Mouse (Mus musculus): ENCODE data around the gene Prmt1.
A peak's percentile ranks its signal among the peaks of the same experiment; 100 is the strongest.

Gene Prmt1

DNA sequence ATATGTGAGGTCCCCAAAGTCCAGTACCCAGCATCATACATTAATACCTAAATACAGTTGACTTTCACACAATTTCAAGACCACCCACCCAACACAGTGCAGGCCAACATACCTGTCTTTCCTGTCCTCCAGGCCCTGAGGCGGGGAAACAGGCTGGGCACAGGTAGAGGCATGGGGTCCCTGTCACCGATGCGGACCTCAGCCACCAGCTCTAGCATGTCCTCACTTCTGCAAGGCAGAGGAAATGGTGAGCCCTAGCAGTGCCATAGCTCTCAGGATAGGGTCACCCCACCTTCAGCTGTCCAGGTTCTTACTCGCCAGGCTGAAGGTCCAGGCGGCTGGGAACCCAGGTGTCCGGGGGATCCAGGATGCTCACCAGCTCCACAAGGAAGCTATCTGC is 25.6 kb upstream of the Prmt1 start:
- DNase-seq: peak; percentile 36

DNA sequence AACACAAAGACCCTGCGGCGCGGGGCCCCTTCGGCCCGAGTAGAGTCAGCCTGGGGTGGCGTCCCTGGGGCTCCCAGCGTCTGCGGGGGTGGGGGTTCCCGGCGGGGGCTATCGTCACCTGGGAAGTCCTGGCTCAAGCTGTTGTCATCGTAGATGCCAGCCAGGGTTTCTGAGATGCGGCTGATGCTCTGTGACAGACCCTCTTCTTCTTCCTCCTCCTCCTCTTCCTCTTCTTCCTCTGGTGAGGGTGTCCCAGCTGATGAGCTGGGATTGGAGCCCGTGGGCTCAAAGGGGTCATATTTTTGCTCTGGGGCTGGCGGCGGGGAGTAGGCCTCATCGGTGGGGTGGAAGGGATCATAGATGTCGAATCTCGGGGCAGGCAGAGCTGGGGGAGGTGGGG is 22.0 kb upstream of the Prmt1 start:
- peak; percentile 27 for DNase-seq

DNA sequence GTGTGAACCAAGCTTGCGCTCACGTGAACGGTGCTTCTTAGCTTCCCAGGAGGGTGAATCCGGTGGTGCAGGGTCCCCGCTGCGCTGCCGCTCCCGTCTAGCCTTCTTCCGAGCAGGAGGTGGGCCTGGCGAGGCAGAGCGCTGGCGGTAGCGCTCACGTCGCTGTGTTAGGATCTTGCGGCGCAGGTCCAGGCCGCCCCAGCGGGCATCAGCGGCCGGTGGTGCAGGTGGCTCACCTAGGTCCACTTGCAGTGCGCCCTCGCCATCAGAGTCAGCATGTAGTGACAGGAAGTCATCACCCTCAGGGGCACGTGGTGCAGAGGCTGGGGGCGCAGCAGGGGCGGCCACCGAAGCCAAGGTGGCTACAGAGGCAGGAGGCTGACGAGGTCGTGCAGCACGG is 21.5 kb upstream of the Prmt1 start:
- DNase-seq: peak; percentile 34

DNA sequence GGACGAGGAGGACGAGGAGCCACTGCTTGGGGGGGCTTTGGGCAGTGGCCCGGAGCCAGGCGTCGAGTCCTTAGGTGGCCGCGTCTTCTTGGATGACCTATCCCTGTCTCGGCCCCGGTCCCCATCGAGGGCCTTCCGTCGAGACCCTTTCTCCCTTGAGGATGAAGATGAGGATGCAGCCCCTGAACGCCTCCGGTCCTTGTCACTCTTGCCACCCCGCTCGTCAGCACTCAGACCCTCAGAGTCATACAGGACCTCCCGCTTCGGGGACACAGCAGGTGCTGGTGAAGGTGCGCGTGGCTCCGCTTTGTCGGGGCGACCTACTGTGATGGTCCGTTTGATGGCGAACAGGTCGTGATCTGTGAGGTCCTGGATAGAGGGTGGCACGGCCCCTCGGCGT is 20.8 kb upstream of the Prmt1 start:
- DNase-seq: peak; percentile 42

DNA sequence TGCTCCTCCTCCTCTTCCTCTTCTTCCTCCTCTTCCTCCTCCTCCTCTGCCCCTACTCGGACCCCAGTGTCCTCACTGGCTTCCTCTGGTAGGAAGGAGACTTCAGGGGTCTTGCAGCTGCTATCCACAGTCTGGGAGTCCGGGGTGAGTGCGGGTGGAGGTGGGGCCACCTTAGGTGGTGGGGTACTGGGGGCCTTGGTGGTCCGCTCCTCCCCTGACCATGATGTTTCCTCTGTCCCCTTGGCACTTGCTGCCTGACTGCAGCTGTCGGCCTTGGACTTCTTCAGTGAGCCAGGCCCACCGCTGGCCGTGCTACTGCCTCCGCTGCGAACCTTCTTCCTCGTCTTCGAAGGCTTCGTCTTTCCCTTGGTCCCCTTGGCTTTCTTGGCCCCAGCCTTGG is 20.1 kb upstream of the Prmt1 start:
- peak; percentile 31 for DNase-seq

DNA sequence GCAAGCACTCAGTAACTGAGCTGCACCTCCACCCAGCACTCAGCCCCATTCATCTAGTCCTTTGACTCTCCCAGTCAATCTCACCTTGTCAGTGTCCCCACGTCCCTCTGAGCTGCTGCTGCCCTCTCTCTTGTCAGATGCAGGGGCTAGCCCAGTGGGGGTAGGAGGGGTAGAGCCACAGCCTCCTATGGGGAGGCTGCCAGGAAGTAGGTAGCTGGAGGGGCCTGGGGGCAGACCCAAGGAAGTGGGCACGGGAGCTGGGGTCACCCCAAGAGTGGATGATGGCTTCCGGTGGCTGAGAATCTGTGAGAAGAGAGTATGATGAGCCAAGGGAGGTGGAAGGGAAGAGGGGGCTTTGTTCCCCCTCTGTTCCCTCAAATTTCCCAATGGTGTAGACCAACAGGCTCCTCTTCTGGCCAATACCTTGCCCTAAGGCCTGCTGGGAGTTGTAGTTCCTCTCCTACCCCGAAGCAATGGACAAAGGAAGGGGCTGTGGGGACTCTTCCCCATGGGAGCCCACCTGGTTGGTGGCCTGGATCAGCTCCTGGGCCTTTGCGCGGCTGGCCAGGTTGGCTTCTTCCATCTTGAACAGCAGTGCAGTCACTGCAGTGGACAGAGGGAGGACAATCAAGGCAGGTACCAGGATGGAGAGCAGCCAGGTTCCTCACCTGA is 19.1 kb upstream of the Prmt1 start:
- peak; percentile 38 for DNase-seq

DNA sequence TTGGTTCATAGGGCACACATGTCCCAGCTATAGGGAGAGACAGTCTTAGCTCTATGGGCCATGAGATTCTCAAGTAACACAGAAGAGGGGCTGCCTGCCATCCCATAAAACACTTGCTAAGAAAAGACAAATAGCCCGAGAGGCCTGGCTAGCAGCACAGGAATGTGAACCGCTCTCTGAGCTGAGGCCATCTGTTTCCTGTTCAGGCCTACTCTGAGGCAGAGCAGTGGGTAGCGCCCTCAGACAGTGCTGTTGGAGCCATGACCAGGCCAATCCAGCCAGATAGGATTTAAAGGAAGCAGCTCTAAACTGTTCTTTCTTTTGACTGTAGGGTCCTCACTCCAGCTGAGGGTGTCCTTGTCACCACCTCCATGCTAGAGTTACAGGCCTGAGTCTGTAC is 18.2 kb upstream of the Prmt1 start:
- DNase-seq: no peak

DNA sequence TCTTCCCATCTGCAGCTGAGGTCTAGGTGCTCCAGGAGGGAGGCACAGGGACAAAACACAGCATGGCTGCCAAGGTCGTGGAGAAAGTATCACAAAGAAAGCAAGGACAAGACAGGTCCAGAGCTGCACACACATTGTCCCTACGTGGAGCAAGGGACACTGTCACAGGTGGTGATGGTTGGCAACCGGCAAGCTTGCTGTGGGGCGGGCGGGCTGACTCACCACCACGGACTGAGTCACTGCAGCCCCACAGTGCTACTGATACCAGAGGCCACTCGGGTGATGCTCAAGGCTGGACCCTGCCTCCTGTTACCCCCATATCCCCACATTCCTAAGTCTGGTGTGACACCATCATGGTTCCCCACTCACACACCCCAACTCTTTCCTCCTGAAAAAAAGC is 16.1 kb upstream of the Prmt1 start:
- DNase-seq: peak; percentile 46

DNA sequence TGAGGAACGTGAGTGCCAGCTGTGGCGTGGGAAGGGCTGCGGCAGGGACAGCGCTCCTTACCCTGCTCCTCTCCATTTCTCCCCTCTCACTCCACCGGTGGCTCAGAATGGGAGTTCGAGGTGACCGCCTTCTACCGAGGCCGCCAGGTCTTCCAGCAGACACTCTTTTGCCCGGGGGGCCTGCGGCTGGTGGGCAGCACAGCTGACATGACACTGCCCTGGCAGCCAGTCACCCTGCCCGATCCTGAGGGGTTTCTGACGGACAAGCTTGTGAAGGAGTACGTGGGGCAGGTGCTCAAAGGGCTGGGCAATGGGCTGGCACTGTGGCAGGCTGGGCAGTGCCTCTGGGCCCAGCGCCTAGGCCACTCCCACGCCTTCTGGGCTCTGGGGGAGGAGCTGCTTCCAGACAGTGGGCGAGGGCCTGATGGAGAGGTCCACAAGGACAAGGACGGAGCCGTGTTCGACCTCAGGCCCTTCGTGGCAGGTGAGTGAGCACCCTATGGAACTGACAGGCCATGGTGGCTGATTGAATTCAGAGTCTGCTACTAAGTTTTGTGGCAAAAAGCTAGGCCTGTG is 14.3 kb upstream of the Prmt1 start:
- no peak for DNase-seq

DNA sequence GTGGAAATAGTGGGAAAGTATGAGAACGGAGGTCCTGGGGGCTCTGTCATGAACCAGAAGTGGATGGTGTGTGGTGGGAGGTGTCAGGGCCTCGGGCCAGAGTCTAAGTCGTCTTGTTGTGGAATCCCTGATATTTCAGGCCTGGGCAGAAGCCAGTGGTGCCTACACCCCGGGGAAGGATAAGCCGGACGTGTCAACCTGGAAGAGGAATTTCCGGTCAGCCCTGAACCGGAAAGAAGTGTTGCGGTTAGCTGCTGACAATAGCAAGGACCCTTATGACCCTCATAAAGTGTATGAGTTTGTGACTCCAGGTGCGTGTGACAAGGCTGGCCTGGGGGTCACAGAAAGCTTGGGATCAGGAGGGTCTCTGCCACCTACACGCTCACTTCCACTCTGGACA is 13.4 kb upstream of the Prmt1 start:
- no peak for DNase-seq

DNA sequence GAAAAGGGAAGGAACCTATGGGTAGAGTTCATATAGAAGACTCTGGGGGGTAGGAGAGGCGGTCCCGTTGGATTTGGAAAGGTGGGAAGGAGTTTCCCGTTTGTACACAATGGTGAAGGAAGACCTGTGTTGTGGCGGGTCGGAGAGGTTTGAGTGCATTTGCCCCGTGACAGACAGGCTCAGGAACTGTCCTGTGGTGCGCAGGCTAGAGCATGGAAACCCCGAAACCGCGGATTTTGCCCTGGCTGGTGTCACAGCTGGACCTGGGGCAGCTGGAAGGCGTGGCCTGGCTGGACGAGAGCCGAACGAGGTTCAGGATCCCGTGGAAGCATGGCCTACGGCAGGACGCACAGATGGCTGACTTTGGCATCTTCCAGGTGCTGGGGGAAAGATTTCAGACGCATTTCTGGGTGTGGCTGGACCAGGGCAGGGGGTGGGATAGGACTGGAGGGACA is 12.2 kb upstream of the Prmt1 start, which contains the start of gene Bcl2l12:
Gene Bcl2l12 (minus strand): TSS at position 212 of the 455 bp plus-strand sequence.
- peak; percentile 76 for DNase-seq

DNA sequence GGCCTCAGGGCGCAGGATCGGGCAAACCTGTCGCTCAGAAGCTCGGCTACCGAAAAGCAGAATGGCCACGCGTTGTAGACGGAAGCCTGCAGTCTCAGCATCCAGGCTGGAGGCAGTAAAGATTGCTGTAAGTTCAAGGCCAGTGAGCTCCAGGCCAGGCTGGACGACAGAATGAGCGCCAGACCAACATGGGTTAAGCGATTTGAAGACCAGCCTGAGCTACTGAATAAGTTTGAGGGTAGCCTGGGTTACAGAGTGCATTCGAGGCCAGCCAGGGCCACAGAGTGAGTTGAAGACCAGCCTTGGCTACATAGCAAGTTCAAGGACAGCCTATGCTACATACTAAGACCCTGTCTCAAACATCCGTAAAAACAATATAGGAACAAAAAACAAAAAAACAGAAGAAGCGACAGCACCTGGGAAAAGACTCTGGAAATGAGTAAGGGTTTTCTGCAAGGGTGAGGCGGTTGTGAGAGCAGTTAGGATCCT is 11.6 kb upstream of the Prmt1 start:
- DNase-seq: no peak

DNA sequence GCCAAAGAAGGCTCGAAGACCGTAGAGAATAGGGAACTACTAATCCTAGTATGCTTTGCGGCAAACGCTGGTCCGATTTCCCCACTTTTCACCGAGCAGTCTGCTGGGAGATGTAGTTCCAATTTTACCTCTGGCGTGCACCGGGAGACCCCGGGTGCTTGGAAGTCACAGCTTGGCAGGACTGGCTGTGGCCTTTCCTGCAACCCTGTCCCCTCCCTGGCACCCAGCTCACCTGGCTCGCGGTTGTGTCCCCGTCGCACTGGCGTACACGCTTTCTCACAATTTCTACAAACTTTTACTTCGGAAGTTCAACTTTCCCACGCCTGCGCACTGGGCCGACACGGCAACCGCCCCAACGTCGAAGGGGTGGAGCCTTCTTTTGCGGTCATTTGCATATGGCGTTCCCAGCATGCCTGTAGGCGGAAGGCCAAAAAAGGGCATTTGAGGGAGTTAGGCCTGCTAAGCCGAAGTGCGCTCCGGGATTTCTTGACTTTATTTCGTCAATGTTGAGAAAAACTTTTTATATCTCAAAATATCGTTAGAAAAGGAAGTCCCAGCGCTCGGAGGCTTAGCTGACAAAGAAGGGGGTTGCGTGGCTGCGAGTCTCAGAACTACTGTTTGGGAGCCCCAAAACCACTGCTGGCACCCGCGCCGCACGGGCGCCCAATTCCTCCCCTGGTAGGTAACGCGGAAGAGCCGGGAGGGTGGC is 11.0 kb upstream of the Prmt1 start, which contains the start of gene Irf3:
Gene Irf3 (plus strand): TSS at position 418 of the 709 bp plus-strand sequence.
- peak; percentile 96 for DNase-seq

DNA sequence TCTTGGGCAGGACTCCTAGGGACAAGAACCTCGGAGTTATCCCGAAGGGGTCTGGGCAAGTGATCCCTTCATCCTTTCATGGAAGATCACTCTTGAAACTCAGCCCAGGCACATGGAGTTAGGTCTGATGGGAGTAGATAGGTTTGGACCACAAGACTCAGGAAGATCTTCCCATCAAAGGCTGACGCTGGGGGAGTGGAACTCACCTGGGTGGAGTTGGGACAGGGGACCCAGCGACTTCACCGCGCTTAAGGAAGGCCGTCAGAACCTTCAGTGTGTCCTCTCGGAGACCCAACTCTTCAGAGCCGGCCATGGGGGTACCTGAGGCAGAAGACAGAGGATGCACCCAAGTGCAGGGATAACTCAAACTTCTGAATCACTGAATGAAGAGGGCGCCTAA is 10.3 kb upstream of the Prmt1 start:
- DNase-seq: no peak

DNA sequence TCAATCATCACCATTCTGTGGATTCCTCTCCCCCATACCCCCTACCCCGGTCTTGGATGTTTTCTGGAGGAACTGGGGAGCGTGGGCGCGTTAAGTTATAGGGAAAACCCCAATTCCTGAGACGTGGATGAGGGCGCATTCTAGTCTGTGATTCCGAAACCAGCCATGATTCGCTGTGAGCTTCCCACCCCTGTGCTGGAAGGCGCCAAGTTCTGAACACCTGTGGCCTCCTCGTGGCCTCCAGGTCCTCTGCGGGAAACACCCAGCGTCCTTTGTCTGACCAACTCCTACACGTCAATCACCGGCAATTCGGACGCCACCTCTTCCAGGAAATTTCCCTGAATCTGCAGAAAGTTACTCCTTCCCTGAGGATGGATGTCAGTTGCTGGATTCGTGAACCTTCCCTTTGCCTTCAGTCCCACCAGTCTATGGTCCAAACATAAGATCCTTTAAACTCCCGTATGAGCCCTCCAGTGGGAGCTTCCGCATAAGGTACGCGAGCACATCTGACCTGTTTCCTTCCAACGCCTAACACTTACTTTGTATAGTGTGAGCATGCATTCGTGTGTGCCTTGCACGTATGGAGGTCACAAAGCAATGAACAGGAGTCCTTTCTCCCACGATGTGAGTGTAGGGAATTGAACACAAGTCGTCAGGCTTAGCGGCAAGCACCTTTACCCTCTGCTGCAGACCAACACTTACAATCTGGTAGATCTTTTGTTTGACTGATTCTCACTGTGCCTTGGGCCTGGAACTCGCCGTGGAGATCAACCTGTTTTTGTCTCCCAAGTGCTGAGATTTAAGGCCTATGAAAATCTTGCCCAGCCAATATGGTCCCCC is 731 bp upstream of the Prmt1 start:
- DNase-seq: no peak

DNA sequence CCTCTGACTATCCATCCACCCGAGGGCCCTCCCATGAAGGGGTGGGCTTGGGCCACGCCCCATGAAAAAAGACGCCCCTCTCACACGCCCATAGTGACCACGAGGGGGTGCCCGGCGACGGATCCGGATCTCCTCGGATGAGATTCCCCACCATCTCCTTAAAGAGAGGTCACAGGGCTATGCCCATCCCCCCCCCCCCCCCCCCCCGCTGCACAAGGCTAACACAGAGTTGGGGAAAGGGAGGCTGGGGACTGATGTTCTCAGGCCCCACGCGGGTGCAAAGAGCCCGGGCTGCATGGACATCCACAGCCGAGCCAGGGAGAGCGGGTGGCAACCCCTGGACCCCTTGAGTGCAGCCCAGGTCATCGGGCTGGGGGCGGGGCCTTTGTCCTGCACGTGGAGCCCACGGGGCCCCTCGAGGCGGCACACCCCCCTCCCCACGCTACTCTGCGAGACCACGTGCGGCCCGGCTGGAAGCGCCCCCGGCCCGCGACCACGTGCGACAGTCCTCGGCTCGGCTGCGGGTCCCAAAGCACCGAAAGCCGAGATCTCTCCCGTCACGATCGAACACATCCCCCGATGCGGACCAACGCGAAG is 675 bp downstream of the Prmt1 start:
- peak; percentile 82 for DNase-seq

DNA sequence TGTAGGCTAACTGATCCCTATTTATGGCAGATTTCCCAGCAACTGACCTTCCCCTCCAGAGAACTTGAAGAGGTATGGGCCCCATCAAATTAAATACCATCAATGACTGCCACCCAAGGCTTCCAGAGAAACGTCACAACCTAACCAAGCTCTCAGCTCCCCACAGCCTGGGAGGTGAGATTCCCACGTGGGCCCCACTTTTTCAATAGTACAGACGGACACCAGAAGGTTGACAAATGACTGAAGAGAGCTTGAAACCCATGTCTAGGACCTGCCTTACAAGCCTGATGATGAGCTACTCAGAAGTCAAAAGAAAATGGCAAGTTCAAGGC is 1.6 kb downstream of the Prmt1 start:
- DNase-seq: no peak

DNA sequence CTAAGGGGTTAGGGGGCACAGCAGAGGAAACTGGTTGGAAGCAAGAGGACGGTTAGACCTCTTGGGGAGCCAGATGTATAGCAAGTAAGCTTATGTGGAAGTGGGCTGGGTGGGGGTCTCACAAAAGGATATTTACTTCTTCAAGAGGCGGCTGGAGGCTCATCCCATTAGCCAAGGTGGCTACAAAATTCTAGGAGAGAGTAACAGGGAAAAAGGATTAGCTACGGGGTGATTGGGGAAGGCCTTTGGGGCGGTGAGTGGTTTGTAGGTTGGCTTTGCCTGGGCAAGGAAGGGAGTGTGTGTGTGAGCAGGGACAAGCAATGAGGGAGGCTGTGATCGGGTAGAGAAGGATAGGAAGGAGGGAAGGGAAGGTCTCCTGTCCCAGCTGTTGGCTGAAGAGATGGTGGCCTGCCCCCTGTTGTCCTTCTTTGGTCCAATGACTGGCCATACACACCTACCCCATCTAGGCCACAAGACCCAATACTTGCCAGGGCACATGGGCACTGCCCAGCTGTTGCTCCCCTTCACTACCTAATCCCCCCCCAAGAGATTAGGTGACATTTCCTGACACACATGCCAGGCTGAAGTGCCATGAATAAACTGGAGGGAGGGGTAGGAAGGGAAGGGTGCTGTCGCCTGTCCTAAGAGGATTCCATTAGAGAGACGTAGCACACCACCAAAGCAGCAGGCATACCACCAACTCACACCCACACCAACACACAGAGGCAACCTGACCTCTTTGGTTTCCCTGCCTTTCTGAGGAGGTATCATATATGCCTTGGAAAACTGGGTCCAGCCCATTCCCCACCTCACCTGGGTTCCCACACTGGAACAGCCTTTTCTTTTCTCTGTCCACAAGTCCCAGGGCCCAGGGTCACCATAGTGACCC is 2.2 kb downstream of the Prmt1 start:
- no peak for DNase-seq

DNA sequence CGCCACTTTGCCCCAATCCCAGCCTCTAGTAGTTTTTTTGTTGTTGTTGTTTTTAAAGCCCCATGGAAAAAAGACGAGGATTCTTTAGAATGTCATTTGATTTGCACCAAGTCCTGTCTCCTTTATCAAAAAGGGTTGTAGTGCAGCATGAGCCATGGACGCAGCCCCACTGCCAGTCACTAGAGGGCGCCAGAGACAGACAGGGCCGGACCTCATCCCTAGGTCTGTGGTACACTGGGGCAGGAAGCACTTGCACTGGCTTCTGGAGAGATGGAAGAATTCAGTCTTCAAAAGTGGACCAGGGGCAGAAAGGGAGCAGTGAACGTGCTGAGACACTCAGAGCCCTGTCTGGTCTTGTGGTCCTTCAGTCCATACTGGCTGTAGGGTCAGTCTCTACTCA is 3.3 kb downstream of the Prmt1 start:
- DNase-seq: peak; percentile 79

DNA sequence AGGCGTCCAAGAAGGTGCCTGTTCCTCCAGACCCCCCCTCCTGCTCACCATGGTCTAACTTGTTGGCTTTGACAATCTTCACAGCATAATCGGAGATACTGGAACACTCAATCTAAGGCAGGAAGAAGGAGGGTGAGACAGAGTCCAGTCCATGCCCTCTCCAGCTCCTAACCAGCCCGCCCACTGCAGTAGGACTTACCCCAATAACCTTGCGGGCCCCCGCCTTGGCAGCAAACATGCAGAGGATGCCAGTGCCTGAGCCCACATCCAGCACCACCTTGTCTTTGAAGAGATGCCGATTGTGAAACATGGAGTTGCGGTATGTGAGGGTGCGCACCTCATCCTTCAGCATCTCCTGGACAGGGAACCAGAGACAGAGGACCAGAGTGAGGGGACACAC is 4.8 kb downstream of the Prmt1 start:
- DNase-seq: no peak

DNA sequence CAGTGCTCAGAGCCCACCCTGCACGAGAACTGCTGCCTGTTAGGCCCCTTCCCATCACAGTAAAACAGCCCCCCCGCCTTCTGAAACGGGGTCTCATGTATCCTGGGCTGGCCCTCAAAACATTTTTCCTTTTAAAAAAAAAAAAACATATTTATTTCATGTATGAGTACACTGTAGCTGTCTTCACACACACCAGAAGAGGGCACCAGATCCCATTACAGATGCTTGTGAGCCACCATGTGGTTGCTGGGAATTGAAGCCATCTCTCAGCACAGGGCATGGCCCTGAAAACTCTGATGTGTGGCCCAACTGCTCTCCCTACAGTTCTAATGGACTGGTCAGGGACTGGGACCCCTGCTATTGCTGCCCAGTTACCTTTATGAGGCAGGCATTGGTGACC is 8.1 kb downstream of the Prmt1 start:
- DNase-seq: no peak

DNA sequence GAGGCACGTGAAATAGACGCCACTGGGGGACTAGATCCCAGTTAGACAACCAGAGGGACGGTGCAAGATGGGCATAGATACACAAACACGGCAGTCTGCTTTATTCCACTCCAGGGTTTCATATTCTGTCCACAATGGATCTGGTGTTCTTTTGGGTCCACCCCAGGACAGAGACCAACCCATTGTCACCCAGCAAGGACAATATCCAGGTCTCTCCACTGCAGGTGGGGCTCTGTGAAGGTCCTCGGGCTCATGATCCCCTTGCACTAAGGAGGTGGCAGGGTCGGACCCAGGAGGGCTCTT is 11.3 kb downstream of the Prmt1 start:
- peak; percentile 55 for DNase-seq
